In the genomic region with DNA sequence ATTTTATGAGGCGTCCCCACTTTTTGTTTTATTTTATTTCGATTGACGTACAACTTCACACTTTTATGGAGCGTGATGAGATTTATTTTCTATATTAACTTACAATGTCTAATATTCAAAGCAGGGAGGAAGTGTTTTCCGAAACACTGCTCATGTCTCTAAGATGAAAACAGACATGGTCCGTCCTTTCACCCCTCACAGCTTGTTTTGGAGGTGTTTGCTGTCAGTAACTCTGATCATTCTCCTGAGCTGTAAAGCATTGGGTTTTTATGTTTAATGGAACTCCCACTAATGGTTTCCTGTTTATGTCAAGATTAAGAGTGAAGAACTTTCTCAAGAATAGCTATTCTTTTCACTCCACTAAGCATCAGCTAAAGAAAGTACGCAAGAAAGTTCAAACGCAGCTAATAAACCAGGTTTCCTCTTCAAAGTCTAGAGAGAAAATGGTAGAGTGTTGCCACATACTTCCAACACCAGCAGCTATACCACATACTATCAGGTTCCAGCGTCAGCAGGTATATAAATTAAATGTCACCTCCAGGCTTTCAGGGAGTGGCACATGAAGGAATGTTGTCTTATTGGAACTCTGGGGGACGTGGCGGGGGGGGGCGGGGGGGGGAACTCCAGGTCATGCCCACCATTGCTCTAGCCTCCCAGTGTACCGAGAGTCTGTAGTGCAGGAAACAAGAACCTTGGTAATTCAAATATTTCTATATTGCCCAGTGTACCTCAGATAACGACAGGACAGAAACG, we compare ENCODE assay signal across 24 mouse cellular contexts.
"Had no signal": no experiment of that assay in that cellular context is flagged by ENCODE, and none has a peak within 500 bp of the region (broad histone marks: within the 10 kb centered on the region; RNA-seq: fewer than 3 reads in every experiment).

No protein-coding gene starts in this region.

- H3K27me3 ChIP-seq: heart, embryonic 13.5 days; heart, embryonic 15.5 days; hindbrain, embryonic 13.5 days; hindbrain, embryonic 15.5 days; limb, embryonic 13.5 days; limb, embryonic 15.5 days; liver, embryonic 12.5 days had no signal

- H3K36me3 ChIP-seq: heart, embryonic 13.5 days; heart, embryonic 15.5 days; hindbrain, embryonic 13.5 days; hindbrain, embryonic 15.5 days; limb, embryonic 13.5 days; limb, embryonic 15.5 days; liver, embryonic 12.5 days had no signal

- ATAC-seq: forebrain, postnatal 0 days; hindbrain, postnatal 0 days; intestine, embryonic 16.5 days; liver, embryonic 12.5 days had no signal

- DNase-seq: forebrain, postnatal 0 days; gastrocnemius, postnatal 14 days; gastrocnemius, postnatal 36 days; heart, adult 11 months; heart, adult 2 months; heart, postnatal 14 days; heart, postnatal 36 days; kidney, adult 11 months; kidney, postnatal 14 days; kidney, postnatal 36 days; layer of hippocampus, adult 9-11 months; layer of hippocampus, postnatal 36 days; left cerebral cortex, postnatal 4 days had no signal

- H3K4me2 ChIP-seq: heart, embryonic 11.5 days; heart, embryonic 13.5 days; heart, embryonic 15.5 days; hindbrain, embryonic 13.5 days; hindbrain, embryonic 15.5 days; limb, embryonic 13.5 days; limb, embryonic 15.5 days; liver, embryonic 12.5 days had no signal

- H3K9ac ChIP-seq: forebrain, postnatal 0 days; heart, embryonic 13.5 days; heart, embryonic 15.5 days; hindbrain, embryonic 13.5 days; hindbrain, embryonic 15.5 days; limb, embryonic 13.5 days; limb, embryonic 15.5 days; liver, embryonic 12.5 days; liver, embryonic 14.5 days had no signal

- H3K9me3 ChIP-seq: heart, embryonic 13.5 days; heart, embryonic 15.5 days; hindbrain, embryonic 13.5 days; hindbrain, embryonic 15.5 days; limb, embryonic 13.5 days; limb, embryonic 15.5 days; liver, embryonic 12.5 days had no signal

- H3K4me1 ChIP-seq: heart, embryonic 13.5 days; heart, embryonic 15.5 days; hindbrain, embryonic 13.5 days; hindbrain, embryonic 15.5 days; limb, embryonic 13.5 days; limb, embryonic 15.5 days; liver, embryonic 12.5 days had no signal

- H3K27ac ChIP-seq: heart, adult 2 months; heart, embryonic 13.5 days; heart, embryonic 15.5 days; hindbrain, embryonic 13.5 days; hindbrain, embryonic 15.5 days; hindbrain, postnatal 0 days; limb, embryonic 13.5 days; limb, embryonic 15.5 days; liver, embryonic 12.5 days; liver, embryonic 14.5 days had no signal

- H3K4me3 ChIP-seq: heart, adult 2 months; heart, embryonic 13.5 days; heart, embryonic 15.5 days; hindbrain, embryonic 13.5 days; hindbrain, embryonic 15.5 days; limb, embryonic 13.5 days; limb, embryonic 15.5 days; liver, embryonic 12.5 days had no signal
